Mouse (Mus musculus) 3134 (cell line): ENCODE measurements around the gene Ttll5.

ENCODE experiments used
- DNase-seq: peaks from one replicate; pipeline ENCODE4 v3.0.0-alpha.2; 2011; ENCODE audit warnings: low spot score; ENCODE audit not compliant: insufficient read length; ENCODE audit errors: extremely low read depth

Ttll5 gene

DNA sequence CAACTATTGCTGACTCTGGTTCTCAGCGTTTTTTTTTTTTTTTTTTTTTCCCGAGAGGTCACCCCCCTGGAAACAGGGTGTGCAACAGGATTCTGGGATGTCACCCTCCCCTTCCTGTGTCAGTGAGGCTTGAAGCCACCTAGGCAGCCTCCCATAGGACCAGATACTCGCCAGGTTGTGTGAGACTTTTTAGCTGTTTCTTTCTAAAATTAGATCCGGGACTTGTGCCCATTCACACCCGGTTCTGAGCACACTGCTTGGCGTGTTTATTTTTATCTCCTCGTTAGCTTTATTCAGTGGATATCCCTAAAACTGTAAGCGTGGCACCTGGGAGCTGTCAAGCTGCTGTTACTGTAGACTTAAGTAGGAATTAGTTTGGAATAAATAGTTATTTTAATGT is 262.1 kb downstream of the Ttll5 start:
- no peak for DNase-seq

DNA sequence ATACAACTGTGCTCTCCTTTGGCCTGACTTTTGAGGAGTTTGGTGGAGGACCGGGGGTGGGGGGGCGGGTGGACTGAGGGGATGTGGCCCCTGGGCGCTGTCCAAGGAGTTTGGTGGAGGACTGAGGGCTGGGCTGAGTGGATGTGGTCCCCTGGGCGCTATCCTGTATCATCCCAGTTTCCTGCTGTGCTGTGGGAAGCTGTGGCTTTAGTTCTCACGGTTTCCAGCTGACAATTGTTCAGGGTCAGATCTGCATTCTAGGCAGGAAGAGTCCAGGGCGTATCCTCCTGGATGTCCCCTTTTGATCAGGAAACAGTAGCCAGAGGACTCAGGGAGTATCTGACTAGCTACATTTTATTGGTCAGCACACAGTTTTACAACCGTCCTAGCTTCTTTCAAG is 263.6 kb downstream of the Ttll5 start:
- no peak for DNase-seq

DNA sequence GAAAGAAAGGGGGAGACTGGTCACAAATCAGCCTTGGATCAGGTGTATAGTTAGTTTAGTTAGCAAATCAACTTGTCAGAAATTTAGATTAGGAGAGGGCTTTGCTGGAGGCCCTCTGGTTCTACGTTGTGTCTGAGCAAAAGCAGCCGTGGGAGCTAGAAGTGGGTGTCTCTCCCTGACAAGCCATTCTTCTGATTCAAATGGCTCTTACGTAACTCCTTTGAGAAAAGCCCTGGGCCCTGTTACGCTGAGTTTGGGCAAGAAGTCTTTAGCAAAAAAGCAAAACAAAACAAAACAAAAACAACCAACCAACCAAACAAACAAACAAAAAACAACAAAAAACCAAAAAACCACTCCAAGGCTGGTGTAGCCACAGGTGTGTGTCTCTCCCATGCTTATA is 266.3 kb downstream of the Ttll5 start:
- no peak for DNase-seq

DNA sequence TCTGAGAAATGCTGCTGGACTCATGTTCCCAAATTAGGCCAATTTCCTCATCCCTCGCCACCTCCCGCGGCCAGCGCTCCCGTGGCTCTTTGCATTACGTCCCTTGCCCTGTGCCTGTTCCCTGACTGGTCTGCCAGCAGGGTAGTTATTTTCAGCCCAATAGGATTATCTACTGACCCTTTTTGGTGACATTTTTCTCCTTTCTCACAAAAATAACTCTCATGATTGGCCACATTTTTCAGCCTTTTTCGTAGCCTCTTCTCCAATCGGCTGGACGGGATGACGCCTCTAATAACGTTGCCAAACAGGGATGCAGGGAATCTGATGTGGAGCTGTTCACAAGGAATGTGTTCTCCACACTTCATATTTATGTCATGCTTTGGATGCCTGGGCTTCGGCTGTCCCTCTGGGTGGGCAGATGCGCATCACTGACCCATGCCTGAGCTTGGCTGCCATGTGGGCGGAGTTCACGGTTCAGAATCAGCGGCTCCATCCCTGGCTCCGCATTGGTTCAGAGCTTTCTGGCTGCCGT is 267.2 kb downstream of the Ttll5 start:
- DNase-seq = no peak

DNA sequence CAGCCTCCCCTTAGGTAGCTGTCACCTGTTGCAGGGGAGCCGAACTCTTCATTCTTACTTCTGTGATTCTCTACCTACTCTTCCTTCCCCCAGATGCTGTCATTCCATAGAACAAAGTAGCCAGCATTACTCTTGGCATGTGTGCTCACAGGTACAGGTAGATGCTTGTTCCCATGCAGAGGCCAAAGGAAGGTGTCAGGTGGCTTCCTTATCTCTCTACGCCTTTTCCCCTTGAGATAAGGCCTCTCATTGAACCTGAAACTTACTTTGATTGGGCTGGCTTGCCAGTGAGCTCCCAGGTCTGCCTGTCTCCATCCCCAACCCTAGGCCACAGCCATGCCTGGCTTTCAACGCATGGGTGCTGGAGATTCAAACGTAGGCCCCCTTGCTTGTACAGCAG is 269.6 kb downstream of the Ttll5 start:
- no peak for DNase-seq

DNA sequence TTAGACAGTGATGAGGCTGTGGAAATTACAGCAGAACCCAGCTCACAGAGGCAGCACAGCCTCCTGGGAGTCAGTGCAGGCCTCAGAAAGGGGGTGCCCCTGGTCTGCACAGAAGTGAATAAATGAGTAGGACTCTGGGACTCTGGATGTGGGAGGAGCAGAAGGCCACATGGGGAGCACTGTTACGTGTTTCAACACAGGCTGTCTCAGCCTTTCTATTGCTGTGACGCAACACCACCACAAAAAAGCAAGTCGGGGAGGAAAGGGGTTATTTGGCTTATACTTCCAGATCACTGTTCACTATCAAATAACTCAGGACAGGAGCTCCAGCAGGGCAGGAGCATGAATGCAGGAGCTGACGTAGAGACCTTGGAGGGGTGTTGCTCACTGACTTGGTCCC is 271.3 kb downstream of the Ttll5 start:
- no peak for DNase-seq

DNA sequence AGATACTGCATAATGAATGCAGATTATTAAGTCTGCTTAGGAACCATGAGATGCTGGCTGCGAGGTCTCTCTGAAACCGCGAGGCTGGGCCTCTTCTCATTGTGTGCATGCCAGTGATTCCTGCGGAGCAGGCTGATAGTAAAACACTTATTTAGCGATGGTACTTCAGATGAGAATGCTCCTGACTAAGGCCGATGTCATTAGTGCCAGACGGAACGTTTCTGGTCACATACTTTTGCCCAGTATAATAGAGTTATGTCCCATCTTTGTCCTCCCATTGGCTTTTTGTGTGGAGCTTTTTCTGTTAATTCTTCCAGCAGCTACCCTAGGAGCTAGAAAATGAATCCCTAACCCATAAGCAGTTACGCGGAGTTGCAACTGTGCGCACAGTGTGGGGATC is 273.3 kb downstream of the Ttll5 start:
- no peak for DNase-seq

DNA sequence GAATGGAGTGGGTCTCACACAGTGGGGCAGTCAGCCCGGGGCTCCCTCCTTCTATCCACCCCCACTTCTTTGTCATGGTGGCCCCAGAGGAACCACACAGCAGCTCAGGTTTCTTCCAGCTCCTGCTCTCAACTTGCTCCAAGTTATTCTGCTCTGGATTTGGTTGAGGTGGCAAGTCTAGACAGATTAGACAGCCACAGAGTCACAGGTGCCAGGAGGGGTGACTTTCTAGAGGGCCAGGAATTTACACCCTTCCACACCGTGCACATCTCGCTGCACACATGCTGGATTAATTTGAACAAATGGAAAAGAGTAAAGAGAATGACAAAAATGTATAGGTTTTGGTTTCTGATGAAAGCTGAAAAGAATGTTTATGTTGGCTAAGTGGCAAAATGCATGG is 276.3 kb downstream of the Ttll5 start:
- no peak for DNase-seq

DNA sequence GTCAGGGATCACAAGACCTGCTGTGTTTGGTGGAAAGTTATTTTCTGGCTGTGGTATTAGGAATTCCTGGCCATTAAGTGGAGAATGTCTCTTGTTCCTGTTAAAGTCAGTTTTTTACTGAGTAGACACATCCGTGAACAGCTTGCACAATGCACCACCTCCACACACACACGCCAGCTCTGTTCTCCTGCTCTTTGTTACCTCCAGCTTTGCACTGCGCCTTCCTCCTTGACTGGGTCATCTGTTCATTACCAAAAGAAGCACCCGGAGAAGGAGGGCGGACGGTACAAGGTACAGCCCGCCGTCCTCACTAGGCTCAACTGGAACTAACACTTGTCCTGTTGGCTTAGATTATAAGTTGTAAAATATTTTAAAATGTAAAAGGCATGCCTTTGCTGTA is 278.2 kb downstream of the Ttll5 start:
- no peak for DNase-seq

DNA sequence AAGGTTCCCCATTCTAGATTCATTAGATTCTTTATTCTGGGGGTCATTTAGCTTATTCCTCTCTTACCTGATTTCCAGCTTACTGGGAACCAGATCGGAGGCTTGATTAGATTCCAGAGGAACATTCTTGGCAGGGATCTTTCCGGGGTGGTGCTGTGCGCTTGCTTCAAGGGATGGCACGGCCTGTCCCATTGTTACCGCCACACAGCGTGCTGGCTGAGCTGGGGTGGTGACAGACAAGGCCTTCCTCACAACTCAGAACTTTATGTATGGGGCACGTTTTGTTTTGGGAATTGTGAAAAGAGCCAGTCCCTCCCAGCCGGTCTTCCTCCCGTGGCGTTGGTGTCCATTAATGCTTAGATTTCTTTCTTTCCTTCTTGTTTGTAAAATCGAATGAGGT is 278.9 kb downstream of the Ttll5 start:
- DNase-seq = no peak

DNA sequence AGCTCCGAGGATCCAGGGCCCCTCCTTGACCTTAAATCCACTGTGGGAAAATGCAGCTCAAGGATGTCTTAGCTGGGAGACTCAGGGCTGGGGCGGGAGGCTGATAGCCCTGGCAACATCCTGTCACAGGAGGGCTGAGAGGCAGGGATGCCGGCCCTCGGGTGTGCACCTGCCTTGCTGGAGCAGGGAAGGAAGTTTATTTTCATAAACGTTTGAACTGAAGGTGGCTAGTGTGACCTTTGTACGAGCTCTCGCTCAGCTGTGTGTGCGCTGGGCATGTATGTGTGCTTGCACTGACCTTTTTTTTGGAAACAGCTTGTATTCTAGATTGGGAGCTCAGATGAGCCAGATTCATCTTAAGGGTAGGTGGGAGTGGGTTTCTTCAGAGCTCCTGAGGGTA is 279.4 kb downstream of the Ttll5 start:
- DNase-seq = no peak

DNA sequence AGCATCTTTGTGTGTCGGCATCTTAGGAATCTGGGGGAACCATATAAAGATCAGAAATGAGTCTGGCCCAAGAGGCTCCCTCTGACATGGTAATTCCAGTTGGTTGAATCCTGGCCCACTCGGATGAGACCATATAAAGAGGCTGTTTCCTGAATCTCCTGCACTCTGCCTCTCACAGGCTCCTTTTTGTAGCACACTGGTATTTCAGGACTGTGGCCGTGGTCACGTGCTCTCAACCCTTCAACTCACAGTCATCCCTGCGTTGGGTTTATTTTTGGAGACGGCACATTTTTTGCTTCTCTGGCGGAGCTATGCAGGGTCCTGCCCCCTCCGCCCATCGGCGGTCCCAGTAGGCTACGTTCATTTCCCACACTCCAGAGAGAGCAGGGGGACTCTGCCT is 279.8 kb downstream of the Ttll5 start:
- no peak for DNase-seq

DNA sequence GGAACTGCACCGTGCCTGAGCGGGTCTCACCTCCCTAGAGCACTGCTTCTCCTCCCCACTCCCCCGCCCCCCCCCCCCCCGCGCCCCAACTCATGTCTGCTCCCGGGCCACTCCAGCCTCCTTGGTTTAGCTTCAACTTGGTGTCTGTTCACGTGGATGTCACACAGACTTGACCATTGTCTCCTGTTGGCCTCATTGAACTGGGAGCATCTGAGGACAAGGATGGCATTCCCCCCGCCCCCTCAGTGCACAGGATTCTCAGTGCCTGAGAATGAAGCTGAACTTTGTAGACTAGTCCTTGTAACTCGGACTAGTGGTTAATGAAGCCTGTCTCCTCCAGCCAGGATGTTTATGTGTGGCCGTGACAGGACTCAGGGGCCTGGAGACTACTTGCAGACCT is 281.1 kb downstream of the Ttll5 start:
- no peak for DNase-seq

DNA sequence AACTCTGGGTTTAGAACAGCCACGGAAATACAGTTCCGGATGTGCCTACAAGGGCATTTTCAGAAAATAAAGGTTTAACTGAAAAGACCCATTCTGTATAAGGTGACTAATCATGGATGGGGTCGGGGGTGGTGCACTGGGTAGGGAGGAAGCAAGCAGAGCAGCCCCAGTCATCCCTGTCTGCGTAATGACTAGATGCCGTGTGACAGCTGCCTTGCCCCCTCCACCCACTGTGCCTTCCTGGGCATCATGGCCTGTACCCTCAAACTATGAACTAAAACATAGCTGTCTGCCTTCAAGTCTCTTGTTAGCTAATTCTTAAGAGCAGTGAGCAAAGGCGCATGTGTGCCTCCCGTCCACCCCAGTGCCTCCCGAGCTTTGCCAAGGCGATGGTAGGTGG is 281.6 kb downstream of the Ttll5 start:
- DNase-seq = no peak

DNA sequence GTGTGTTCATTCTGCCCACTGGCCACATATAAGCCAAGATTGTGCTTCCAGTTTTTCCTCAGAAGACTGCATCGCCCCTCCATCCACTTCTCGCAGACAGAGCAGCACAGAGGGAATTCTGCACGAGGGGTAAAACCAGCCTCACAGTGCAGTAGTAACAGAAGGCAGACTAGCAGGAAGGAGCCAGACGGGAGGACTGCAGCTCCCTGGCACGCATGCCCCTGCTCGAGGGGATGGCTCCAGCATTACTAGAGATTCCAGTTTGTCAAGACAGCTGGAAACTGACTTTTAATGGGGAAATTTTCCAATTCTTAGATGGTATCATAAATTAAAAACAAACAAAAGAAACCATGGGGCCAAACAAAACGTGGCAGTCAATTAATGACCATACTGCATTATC is 283.2 kb downstream of the Ttll5 start:
- no peak for DNase-seq

DNA sequence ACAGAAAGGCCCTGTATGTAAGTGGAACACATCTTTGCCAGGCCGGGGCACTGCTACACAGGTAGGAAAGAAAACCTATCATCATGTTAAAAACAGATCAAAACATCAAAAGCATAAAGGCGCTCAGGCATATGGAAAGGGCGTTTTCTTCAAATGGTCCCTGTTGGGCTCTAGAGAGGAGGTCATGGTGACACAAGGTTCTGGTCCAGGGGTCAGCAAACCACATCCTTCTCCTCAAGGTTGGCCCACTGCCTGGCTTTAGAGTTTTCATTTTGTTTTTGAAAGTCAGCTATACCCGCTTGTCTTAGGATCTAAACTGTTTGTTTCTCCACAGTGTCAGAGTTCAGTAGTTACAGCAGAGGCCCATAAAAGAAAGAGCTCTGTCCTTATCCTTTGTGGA is 285.1 kb downstream of the Ttll5 start:
- no peak for DNase-seq

DNA sequence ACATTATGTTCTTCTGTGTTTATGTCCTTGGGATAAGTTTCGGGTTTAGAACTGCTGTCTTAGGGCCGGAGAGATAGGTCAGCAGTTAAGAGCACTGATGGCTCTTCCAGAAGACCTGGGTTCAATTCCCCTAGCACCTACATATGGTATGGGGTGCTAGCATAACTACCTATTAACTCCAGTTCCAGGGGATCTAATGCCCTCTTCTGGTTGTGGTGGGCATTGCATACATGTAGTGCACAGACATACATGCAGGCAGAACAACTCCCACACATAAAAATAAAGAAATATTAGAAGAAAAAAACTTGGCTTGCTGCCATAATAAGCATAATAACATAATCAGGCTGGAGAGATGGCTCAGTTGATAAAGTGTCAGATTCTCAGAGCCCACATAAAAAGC is 286.2 kb downstream of the Ttll5 start:
- no peak for DNase-seq
